Mouse (Mus musculus): ENCODE measurements around the gene Tmem266.

DNA sequence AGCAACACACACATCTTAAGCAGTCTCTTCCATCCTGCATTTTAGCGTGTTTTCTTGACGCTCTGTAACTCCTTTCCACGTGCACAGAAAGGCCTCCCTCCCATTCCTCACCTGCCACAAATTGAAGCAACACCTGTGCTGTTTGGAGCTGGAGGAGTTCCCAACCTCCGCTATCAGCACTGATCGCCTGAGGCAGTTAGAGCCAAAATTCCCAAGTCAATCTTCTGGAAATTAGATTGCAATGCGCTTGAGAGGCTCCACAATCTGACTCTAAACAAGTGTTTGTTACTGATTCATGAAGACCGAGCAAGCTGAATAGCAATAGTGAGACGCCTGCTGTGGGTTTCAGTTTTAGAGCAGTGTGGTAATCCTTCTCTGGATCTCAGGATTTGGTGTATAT is 2.6 kb upstream of the Tmem266 start:
- TF ChIP-seq POLR2A (IDR thresholded peaks at IDR 0.05; ENCODE audit: control insufficient read depth, low read depth, low read length) (no peak), CTCF (IDR thresholded peaks at IDR 0.05; ENCODE audit: control insufficient read depth, insufficient read depth, insufficient replicate concordance, low read depth, low read length) (no peak)
